Mouse (Mus musculus) hindbrain, embryonic 10.5 days (tissue): ENCODE data around the gene Trib2. TPM values are rescaled to one million over a fixed set of nuclear protein-coding genes. Genes with fewer than 3 reads are reported as not detected.
A peak's percentile ranks its signal among the peaks of the same experiment; 100 is the strongest.

Experiments used
- DNase-seq: peaks from one replicate; pipeline ENCODE4 v3.0.0-alpha.2; 2017; ENCODE audit warnings: low spot score
- H3K27ac ChIP-seq: fragments of 300-500 bp; sonication (generic); 2 replicates; pipeline ENCODE4 v1.5.1; 2016; ENCODE audit warnings: mild to moderate bottlenecking, moderate library complexity
- H3K27me3 ChIP-seq: fragments of 300-500 bp; sonication (generic); 2 replicates; pipeline ENCODE4 v1.6.1; 2016; ENCODE audit warnings: mild to moderate bottlenecking; ENCODE audit not compliant: poor library complexity, insufficient read depth, severe bottlenecking
- H3K36me3 ChIP-seq: fragments of 300-500 bp; sonication (generic); 2 replicates; pipeline ENCODE4 v1.6.1; 2016; ENCODE audit warnings: mild to moderate bottlenecking, moderate library complexity
- H3K4me1 ChIP-seq: fragments of 300-500 bp; sonication (generic); replicated peaks from 2 replicates; pipeline ENCODE4 v1.6.1; 2016; ENCODE audit warnings: mild to moderate bottlenecking
- H3K4me3 ChIP-seq: fragments of 300-500 bp; sonication (generic); 2 replicates; pipeline ENCODE4 v1.5.1; 2016; ENCODE audit warnings: mild to moderate bottlenecking, moderate library complexity
- H3K9me3 ChIP-seq: fragments of 300-500 bp; sonication (generic); 2 replicates; pipeline ENCODE4 v1.6.1; 2016; ENCODE audit warnings: mild to moderate bottlenecking, moderate library complexity
- WGBS: fragments of 180-500 bp; shearing (Covaris S2); methylation state at CpG from one replicate; pipeline ENCODE4 v1.1.7; 2016; 5-methylcytosine and 5-hydroxymethylcytosine counted together
- polyA plus RNA-seq: library from polyadenylated mRNA; unstranded; fragments of >200 nt; fragmentation: Nextera tagmentation; extraction: Ambion mirVana; gene quantifications from 2 replicates; pipeline ENCODE4 v1.2.1, GENCODE M21; 2016

Gene Trib2
- polyA plus RNA-seq, 1 experiment from 2014 or later, result 56.9 TPM

DNA sequence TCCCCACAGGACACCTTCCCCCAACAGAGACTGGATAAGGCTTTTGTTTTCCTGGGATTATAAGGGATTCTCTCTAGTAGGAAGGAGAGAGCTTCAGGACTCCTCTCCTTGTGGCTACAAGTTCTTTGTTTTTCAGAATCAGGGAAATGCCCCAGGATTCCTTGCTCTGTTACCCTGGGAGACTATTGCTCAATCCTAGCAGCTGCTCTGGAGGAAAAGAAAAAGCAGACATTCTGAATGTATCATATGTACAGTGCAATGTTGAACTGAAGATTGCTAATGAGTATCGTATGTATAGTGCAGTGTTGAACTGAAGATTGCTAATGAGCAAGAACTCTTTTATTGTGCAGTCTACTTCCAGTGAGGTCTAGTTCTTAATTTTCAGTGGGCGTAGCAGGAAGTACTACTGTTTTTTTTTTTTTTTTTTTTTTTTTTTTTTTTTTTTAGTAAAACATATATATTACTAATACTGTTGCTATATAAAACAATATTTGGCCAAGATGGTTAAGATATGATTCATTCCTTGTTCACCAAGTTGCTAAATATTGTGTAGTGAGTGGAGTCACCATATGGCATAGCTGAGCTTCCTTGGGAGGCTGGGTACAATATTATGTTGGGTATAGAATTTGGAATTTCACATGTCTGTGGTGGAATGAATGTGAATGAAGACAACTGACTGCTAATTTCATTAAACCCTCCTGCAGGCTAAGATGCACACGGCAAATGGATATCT lies 15.4 kb upstream of the Trib2 start:
- Histone ChIP-seq H3K27me3 (no peaks in the 10 kb centered on the region), H3K4me1 (no peaks in the 10 kb centered on the region), H3K36me3 (no peaks in the 10 kb centered on the region), H3K9me3 (no peaks in the 10 kb centered on the region), H3K4me3 (no peak overlapping the region), H3K27ac (no peak overlapping the region)
- no peak for DNase-seq
- 92% methylated on average over 3 of the region's 3 CpGs for WGBS

DNA sequence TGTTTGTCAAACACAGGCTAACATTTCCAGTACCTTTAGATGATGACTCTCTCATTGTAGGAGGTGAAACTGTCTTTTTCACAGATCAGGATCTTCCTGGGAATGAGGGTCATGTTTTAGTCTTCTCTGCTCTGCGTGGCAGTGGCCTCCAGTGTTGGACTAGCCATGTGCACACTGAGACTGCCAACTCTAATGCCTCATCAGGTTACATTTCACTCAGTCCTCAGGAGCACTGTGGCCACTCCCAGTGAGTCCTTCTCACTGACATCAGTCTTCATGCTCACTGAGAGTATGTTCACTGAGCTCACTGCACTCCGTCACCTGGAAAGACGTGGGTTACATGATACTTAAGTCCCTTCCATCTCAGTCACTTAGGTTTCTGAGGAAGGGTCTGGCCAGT lies 14.0 kb upstream of the Trib2 start:
- Histone ChIP-seq H3K4me1 (no peaks in the 10 kb centered on the region), H3K36me3 (no peaks in the 10 kb centered on the region), H3K4me3 (no peak overlapping the region), H3K9me3 (no peaks in the 10 kb centered on the region), H3K27ac (no peak overlapping the region), H3K27me3 (no peaks in the 10 kb centered on the region)
- 81% methylated on average over 3 of the region's 3 CpGs for WGBS
- no peak for DNase-seq

DNA sequence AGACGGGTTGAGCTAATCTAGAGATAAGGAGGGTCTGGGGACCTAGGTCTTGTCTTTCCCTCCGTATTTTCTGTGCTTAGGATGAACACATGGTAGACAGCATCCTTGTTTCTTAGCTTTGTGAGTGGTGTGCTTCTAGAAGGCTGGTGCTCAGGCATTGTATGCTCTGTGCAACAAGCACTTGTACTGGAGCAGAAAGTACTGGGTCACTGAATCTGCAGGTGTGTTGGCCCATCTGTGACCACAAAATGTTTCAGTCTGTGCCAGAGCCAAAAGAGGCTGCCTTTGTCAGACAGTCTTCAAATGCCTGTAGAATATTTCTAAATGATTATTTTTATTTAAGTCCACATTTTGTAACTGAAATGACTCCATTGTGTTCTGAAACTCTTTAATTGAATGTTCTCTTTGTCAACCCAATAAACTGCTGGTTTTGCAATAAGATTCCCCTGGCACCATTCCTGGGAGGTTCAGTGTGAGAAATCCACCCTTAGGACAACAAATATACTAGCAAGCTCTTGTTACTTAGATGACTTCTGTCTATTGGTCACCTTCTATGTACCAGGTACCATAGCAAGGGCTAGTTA lies 12.2 kb upstream of the Trib2 start:
- WGBS, result 84% methylated on average over 2 of the region's 2 CpGs
- no peaks in the 10 kb centered on the region for H3K27me3 ChIP-seq

GRCm38 (mm10) chr12:15821019-15821418 lies 4.3 kb upstream of the Trib2 start:
- no peaks in the 10 kb centered on the region for H3K36me3 ChIP-seq
- peaks cover 9% of the 10 kb centered on the region for H3K4me1 ChIP-seq

More for the DNA sequence above, 12.2 kb upstream of the Trib2 start:
- no peak overlapping the region for H3K27ac ChIP-seq
- no peaks in the 10 kb centered on the region for H3K4me1 ChIP-seq
- no peak overlapping the region for H3K4me3 ChIP-seq
- no peaks in the 10 kb centered on the region for H3K36me3 ChIP-seq
- no peaks in the 10 kb centered on the region for H3K9me3 ChIP-seq
- no peak for DNase-seq

DNA sequence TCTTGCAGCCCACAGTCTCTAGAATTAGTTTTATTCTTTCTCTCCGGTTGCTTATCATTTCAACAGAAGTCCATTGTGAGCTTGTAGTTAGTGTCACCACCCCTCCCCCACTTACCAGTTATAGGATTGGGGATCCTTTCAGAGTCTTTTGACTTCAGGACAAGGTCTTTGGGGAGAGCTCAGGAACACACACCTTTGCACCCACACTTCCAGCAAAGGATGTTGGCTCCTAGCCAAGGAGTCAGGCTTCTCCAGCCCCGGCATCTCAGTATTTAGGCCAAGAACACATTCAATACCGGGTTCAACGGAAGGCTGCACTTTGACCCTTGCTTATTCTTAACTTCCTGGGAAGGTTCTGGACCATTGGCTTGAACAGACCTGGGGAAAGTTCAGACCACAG lies 643 bp upstream of the Trib2 start:
- no peak for DNase-seq
- peak overlapping the region; percentile 97 for H3K27ac ChIP-seq
- no peaks in the 10 kb centered on the region for H3K27me3 ChIP-seq
- 30% methylated on average over 4 of the region's 4 CpGs for WGBS
- no peaks in the 10 kb centered on the region for H3K9me3 ChIP-seq
- H3K4me3 ChIP-seq, result peak overlapping the region; percentile 82
- no peaks in the 10 kb centered on the region for H3K36me3 ChIP-seq
- H3K4me1 ChIP-seq, result peaks cover 23% of the 10 kb centered on the region

More at GRCm38 (mm10) chr12:15821019-15821418, 4.3 kb upstream of the Trib2 start:
- H3K9me3 ChIP-seq, result no peaks in the 10 kb centered on the region
- H3K4me3 ChIP-seq, result no peak overlapping the region
- no peak for DNase-seq
- H3K27me3 ChIP-seq, result no peaks in the 10 kb centered on the region
- H3K27ac ChIP-seq, result no peak overlapping the region

DNA sequence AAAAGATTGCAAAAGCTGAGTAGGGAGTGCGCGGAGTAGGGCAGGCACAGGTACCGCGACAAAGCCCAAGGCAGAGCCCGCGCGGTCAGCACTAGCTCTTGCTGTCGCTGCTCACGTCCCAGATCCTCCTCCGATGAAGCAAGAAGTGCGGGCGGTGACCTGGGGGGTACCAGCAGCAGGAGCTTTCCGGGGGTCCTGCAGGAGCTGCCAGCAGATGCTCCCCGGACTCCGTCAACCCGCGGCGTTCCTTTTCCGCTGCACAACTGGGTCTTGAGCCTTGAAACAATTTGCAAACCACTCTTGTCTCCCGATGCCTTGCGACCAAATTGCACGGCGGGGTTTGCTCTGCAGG lies 492 bp downstream of the Trib2 start:
- peak; percentile 74 for DNase-seq
- under 1% methylated on average over 23 of the region's 23 CpGs for WGBS
- peak overlapping the region; percentile 97 for H3K27ac ChIP-seq

DNA sequence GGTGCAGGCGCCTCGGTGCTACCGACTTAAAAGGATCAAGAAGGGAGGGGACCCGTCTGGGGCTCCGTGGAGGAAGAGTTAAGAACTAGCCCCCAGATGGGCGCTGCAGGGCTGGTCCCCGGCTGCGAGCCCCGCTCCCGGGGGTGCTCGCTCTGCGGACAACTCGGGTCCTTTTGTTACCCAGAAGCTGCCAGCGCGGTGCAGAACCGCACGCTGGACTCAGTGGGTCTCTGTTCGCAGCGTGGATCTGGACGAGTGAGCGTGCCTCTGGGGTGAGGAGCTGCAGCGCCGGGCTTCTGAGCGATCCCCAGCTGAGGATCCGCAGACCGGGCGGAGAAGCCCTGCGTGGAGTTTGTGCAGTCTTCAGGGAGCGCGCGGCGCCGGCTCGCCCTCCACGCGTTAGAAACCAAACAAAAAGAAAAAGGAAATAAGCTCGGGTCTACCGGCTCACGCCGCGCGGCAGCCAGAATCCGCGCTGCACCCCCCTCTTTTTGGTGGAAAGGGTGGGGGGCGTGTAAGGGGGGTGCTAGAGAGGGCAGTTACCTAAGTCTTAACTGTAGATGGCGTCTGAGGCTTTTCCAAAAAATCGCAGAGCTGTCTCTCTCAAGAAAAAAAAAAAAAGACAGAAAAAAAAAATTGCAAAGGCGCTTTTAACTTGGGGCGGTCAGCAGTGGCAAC lies 1.0 kb downstream of the Trib2 start:
- Histone ChIP-seq H3K27me3 (no peaks in the 10 kb centered on the region), H3K4me3 (peak overlapping the region; percentile 82), H3K9me3 (no peaks in the 10 kb centered on the region), H3K36me3 (no peaks in the 10 kb centered on the region), H3K27ac (peak overlapping the region; percentile 97), H3K4me1 (peaks cover 40% of the 10 kb centered on the region)
- 1% methylated on average over 49 of the region's 49 CpGs for WGBS
- DNase-seq, result peak; percentile 75

More for the DNA sequence above, 492 bp downstream of the Trib2 start:
- no peaks in the 10 kb centered on the region for H3K9me3 ChIP-seq
- H3K27me3 ChIP-seq, result no peaks in the 10 kb centered on the region
- H3K4me3 ChIP-seq, result peak overlapping the region; percentile 82
- peaks cover 35% of the 10 kb centered on the region for H3K4me1 ChIP-seq
- no peaks in the 10 kb centered on the region for H3K36me3 ChIP-seq

GRCm38 (mm10) chr12:15815170-15815575 lies 1.5 kb downstream of the Trib2 start:
- no peaks in the 10 kb centered on the region for H3K27me3 ChIP-seq
- peak overlapping the region; percentile 82 for H3K4me3 ChIP-seq
- H3K4me1 ChIP-seq, result peaks cover 45% of the 10 kb centered on the region
- no peaks in the 10 kb centered on the region for H3K36me3 ChIP-seq
- H3K27ac ChIP-seq, result peak overlapping the region; percentile 97
- DNase-seq, result peak; percentile 62
- no peaks in the 10 kb centered on the region for H3K9me3 ChIP-seq
- WGBS, result under 1% methylated on average over 23 of the region's 23 CpGs

GRCm38 (mm10) chr12:15814249-15815081 lies 2.3 kb downstream of the Trib2 start:
- Histone ChIP-seq H3K4me1 (peaks cover 52% of the 10 kb centered on the region), H3K27ac (peak overlapping the region; percentile 97), H3K27me3 (no peaks in the 10 kb centered on the region), H3K36me3 (peaks cover 5% of the 10 kb centered on the region), H3K9me3 (no peaks in the 10 kb centered on the region), H3K4me3 (peak overlapping the region; percentile 82)
- peak; percentile 61 for DNase-seq
- WGBS, result under 1% methylated on average over 32 of the region's 32 CpGs

GRCm38 (mm10) chr12:15813819-15814165 lies 2.9 kb downstream of the Trib2 start:
- DNase-seq, result no peak
- Histone ChIP-seq H3K4me1 (peaks cover 53% of the 10 kb centered on the region), H3K9me3 (no peaks in the 10 kb centered on the region), H3K4me3 (peak overlapping the region; percentile 82), H3K36me3 (peaks cover 12% of the 10 kb centered on the region), H3K27me3 (no peaks in the 10 kb centered on the region), H3K27ac (peak overlapping the region; percentile 97)
- whole genome bisulfite sequencing, result 12% methylated on average over 5 of the region's 5 CpGs

DNA sequence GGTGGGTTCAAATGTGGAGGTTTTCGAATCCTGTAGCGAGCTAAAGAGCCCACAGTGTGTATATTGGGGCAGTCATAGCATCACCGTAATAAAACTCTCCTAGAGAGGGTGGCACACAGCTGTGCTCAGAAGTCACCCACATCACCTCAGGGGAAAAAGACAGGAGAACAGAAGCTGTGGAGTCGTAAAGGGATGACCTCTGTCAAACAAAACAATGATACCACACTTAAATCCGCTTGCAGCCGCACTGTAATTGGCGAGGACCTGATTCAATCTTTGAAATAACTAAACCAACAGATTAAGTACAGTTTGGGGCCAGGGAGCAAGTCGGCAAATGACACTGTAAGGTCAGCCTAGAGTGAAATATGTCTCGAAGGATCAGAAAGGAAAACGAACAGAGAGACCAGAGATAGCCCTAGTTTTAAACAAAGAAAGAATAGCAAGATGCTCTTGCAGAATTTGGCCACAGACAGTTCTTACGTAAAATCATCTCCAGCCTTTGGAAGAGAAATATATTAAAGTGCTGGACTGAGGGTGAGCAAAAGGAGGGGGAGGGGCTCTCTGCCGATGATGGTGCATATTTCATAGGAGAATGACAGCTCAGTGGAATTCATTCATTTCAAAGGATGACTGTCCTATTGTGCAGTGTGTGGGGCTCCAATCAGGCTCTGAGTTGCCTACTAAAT lies 3.4 kb downstream of the Trib2 start:
- peak overlapping the region; percentile 82 for H3K4me3 ChIP-seq
- no peaks in the 10 kb centered on the region for H3K27me3 ChIP-seq
- peak overlapping the region; percentile 97 for H3K27ac ChIP-seq
- H3K9me3 ChIP-seq, result no peaks in the 10 kb centered on the region
- peaks cover 17% of the 10 kb centered on the region for H3K36me3 ChIP-seq
- peak; percentile 34 for DNase-seq
- 23% methylated on average over 12 of the region's 12 CpGs for WGBS
- H3K4me1 ChIP-seq, result peaks cover 55% of the 10 kb centered on the region
